Mouse (Mus musculus) ES-Bruce4 (cell line): ENCODE data around the gene Rpa1. TPM values are rescaled to one million over a fixed set of nuclear protein-coding genes. Genes with fewer than 3 reads are reported as not detected.

Experiments used
- H3K27ac ChIP-seq: 2 replicates; pipeline ENCODE4 v1.5.1; 2012; ENCODE audit warnings: low read length, inconsistent platforms; ENCODE audit not compliant: insufficient read depth
- H3K27me3 ChIP-seq: 2 replicates; pipeline ENCODE4 v1.6.1; 2012; ENCODE audit warnings: mild to moderate bottlenecking, low read length, inconsistent platforms; ENCODE audit not compliant: control insufficient read depth, poor library complexity, insufficient read depth, severe bottlenecking
- H3K36me3 ChIP-seq: 2 replicates; pipeline ENCODE4 v1.6.1; 2012; ENCODE audit warnings: inconsistent platforms, mild to moderate bottlenecking, low read length, moderate library complexity; ENCODE audit not compliant: control insufficient read depth, poor library complexity, insufficient read depth, severe bottlenecking
- H3K4me1 ChIP-seq: one replicate; pipeline ENCODE4 v1.8.1; 2011; ENCODE audit warnings: low read length; ENCODE audit not compliant: control insufficient read depth, insufficient read depth
- H3K4me3 ChIP-seq: 2 replicates; pipeline ENCODE4 v1.5.1; 2011; ENCODE audit warnings: low read depth, mild to moderate bottlenecking, low read length
- H3K9ac ChIP-seq: 2 replicates; pipeline ENCODE4 v1.6.1; 2012; ENCODE audit warnings: low read depth, mild to moderate bottlenecking, inconsistent platforms; ENCODE audit not compliant: poor library complexity, severe bottlenecking
- H3K9me3 ChIP-seq: replicated peaks from 2 replicates; pipeline ENCODE4 v1.6.1; 2012; ENCODE audit warnings: mild to moderate bottlenecking, low read length, inconsistent platforms; ENCODE audit not compliant: control insufficient read depth, poor library complexity, insufficient read depth, severe bottlenecking
- CTCF ChIP-seq: IDR thresholded peaks from one replicate; pipeline ENCODE4 v1.8.1; 2011; ENCODE audit warnings: low read depth, low read length
- EP300 ChIP-seq: IDR thresholded peaks from 2 replicates; pipeline ENCODE4 v1.6.1; 2011; ENCODE audit warnings: low read depth, low read length; ENCODE audit not compliant: insufficient read depth
- POLR2A ChIP-seq: IDR thresholded peaks from one replicate; pipeline ENCODE4 v1.8.1; 2011; ENCODE audit warnings: low read length; ENCODE audit not compliant: insufficient read depth
- polyA plus RNA-seq: library from polyadenylated mRNA; stranded (reverse); fragments of >200 nt; gene quantifications from 2 replicates; pipeline ENCODE4 v1.2.4, GENCODE M21; 2011; ENCODE audit warnings: low read depth; ENCODE audit not compliant: missing spikeins, insufficient read depth, insufficient read length

The Rpa1 gene
- polyA plus RNA-seq, 1 experiment, result 127 TPM

- H3K27me3 ChIP-seq, result no peaks in the 10 kb centered on the region
- H3K9ac ChIP-seq, result no peak overlapping the region
- no peak for TF ChIP-seq CTCF
- TF ChIP-seq POLR2A, result no peak
- TF ChIP-seq EP300, result no peak
- H3K36me3 ChIP-seq, result peaks cover 25% of the 10 kb centered on the region
- H3K4me1 ChIP-seq, result no peaks in the 10 kb centered on the region
- no peak overlapping the region for H3K27ac ChIP-seq
- no peak overlapping the region for H3K4me3 ChIP-seq
- no peaks in the 10 kb centered on the region for H3K9me3 ChIP-seq
Observed at GRCm38 (mm10) chr11:75344716-75345115, 3.4 kb downstream of the Rpa1 start.

GRCm38 (mm10) chr11:75344163-75344562, 4.0 kb downstream of the Rpa1 start:
- TF ChIP-seq CTCF (no peak), POLR2A (no peak), EP300 (no peak)
- Histone ChIP-seq H3K9ac (no peak overlapping the region), H3K36me3 (peaks cover 29% of the 10 kb centered on the region), H3K4me1 (no peaks in the 10 kb centered on the region), H3K4me3 (no peak overlapping the region), H3K27me3 (no peaks in the 10 kb centered on the region), H3K27ac (no peak overlapping the region), H3K9me3 (no peaks in the 10 kb centered on the region)

GRCm38 (mm10) chr11:75343096-75343495, 5.0 kb downstream of the Rpa1 start:
- Histone ChIP-seq H3K36me3 (peaks cover 38% of the 10 kb centered on the region), H3K4me3 (no peak overlapping the region), H3K9me3 (no peaks in the 10 kb centered on the region), H3K9ac (no peak overlapping the region), H3K27me3 (no peaks in the 10 kb centered on the region), H3K4me1 (no peaks in the 10 kb centered on the region), H3K27ac (no peak overlapping the region)
- no peak for TF ChIP-seq POLR2A
- no peak for TF ChIP-seq CTCF
- TF ChIP-seq EP300, result no peak

GRCm38 (mm10) chr11:75340698-75341345, 7.3 kb downstream of the Rpa1 start:
- Histone ChIP-seq H3K36me3 (peaks cover 58% of the 10 kb centered on the region), H3K9me3 (no peaks in the 10 kb centered on the region), H3K9ac (no peak overlapping the region), H3K4me1 (no peaks in the 10 kb centered on the region), H3K27me3 (no peaks in the 10 kb centered on the region), H3K4me3 (no peak overlapping the region), H3K27ac (no peak overlapping the region)
- no peak for TF ChIP-seq POLR2A
- TF ChIP-seq EP300, result no peak
- TF ChIP-seq CTCF, result no peak

- TF ChIP-seq EP300 (no peak), CTCF (no peak), POLR2A (no peak)
- Histone ChIP-seq H3K9ac (no peak overlapping the region), H3K27me3 (no peaks in the 10 kb centered on the region), H3K4me1 (no peaks in the 10 kb centered on the region), H3K4me3 (no peak overlapping the region), H3K36me3 (peaks cover 65% of the 10 kb centered on the region), H3K27ac (no peak overlapping the region), H3K9me3 (no peaks in the 10 kb centered on the region)
Observed at GRCm38 (mm10) chr11:75340076-75340475, 8.0 kb downstream of the Rpa1 start.

GRCm38 (mm10) chr11:75337246-75337645, 10.9 kb downstream of the Rpa1 start:
- peaks cover 77% of the 10 kb centered on the region for H3K36me3 ChIP-seq
- TF ChIP-seq POLR2A (no peak), EP300 (no peak), CTCF (no peak)

More at GRCm38 (mm10) chr11:75337246-75337645, 10.9 kb downstream of the Rpa1 start:
- no peak overlapping the region for H3K4me3 ChIP-seq
- no peak overlapping the region for H3K9ac ChIP-seq
- H3K27ac ChIP-seq, result no peak overlapping the region
- H3K27me3 ChIP-seq, result no peaks in the 10 kb centered on the region
- no peaks in the 10 kb centered on the region for H3K4me1 ChIP-seq
- H3K9me3 ChIP-seq, result no peaks in the 10 kb centered on the region
